Mouse (Mus musculus) right cerebral cortex, postnatal 4 days (tissue): ENCODE measurements around the gene Obsl1.
A peak's percentile ranks its signal among the peaks of the same experiment; 100 is the strongest.

Source experiments
- DNase-seq: peaks from one replicate; pipeline ENCODE4 v3.0.0-alpha.2; 2022

Obsl1 gene

DNA sequence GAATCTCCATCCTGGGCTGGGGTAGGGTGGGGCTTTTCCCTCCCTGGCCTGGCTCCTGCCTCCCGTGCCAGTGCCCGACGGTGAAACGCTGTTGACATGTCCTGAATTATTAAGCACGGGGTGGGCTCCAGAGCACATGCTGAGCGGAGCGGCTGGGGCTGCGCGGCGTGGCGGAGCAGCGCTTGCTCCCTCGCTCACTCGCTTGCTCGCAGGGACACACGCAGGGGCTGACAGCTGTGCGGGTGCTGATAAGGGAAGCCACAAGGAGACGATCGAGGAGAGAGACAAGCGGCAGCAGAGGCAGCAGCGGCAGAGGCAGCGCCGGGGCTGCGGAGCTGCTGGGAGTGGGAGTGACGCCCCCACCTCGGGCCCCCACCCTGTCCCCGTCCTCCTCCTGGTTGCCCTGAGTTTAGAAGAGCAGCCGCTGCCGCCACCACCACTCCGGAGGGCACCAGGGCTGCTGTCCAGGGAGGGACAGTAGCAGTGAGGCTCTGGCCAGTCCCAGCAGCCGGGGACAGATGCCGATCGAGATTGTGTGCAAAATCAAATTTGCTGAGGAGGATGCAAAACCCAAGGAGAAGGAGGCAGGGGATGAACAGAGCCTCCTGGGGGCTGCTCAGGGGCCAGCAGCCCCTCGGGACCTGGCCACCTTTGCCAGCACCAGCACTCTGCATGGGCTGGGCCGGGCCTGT lies 55.8 kb downstream of the Obsl1 start, which contains the start of gene Asic4:
Gene Asic4 (plus strand): TSS at position 123 of the 692 bp plus-strand sequence.
- DNase-seq, result no peak

GRCm38 (mm10) chr1:75449377-75450135 lies 56.7 kb downstream of the Obsl1 start:
- DNase-seq, result no peak

GRCm38 (mm10) chr1:75448937-75449336 lies 57.3 kb downstream of the Obsl1 start:
- DNase-seq, result no peak

GRCm38 (mm10) chr1:75448052-75448431 lies 58.2 kb downstream of the Obsl1 start:
- DNase-seq, result no peak

- peak; percentile 62 for DNase-seq
These were observed 58.8 kb downstream of the Obsl1 start for GRCm38 (mm10) chr1:75447265-75448051.

DNA sequence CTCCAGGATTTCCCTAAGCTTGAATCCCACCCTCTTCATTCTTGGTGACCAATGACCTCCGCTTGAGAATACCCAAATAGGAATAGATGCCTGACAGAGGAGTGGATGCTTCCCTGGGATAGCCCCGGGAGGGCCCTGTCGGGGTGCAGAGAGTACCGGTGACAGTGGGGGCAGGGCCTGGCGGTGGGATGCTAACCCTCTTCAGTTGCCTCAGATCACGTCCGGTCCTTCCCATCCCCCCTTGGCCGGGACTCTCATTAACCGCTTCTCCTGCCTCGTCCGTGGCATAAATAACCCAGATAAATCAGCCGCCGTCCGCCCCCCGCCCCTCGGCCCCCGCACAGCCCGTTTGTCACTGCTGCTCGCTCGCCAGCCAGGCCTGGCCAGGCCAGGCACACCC lies 59.6 kb downstream of the Obsl1 start:
- no peak for DNase-seq

DNA sequence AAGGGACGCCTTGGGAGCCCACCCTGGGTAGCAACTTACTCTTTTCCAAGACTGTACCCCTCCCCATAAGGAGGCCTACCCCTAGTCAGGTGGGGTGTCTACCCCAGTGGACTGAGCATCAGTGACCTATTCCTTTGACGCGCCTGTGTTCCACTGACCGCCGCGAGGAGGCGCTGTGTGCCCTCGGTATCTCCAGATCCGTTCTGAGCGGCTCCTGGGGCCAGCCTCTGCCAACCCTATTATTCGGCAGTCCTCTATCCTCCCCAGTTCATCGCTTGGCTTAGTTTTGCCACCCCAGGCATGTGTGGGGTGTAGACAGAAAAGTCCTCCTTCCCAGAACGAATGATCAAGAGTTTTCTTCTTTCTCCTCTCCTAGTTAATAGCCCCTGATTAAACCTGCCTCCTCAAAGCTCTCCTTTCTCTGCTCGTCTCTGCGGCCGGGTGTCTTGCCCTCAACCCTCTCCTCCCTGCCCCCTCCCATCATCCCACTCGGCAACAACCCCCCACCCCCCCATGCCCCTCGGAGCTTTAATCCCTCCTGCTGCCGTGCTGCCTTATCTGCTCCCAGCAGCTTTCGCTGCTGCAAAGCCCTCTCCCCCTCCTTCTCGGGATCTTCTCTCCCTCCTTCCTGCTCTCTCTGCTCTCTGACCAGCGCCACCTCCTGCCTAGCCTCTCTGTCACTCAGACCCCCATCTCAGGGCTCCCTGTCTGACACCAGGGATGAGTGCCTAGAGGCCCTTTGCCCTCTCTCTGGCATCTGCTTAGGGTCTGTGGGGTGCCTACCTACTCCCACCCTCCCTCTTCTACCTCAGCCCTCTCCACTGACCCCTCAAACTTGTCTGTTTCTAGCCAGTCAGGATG lies 60.3 kb downstream of the Obsl1 start:
- peak; percentile 77 for DNase-seq

DNA sequence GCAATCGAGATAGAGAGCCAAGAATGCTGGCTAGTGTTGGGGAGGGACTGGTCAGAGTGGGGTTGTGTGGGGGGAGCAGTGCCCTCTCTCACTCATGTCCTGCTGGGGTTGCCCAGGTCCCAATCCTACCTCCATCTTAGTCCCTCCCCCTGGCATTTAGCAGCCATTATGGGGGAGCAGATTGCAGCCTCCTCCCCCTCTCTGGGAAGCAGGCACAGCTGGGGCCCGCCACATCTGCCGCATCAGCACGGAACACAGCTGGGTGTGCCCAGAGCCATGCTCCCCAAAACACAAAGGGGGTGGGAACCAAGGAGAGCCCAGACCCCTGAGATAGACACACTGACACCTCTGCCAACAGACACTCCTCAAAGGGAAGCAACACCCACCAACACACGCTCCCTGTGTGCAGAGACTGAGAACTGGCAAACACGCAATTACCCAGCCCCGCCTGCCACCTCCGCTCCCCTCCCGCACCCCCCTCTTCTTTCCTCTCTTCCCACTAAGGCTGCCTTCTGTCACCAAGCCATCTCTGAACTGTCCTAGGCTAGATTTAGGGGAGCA lies 61.0 kb downstream of the Obsl1 start:
- DNase-seq, result no peak

GRCm38 (mm10) chr1:75444208-75444607 lies 62.0 kb downstream of the Obsl1 start:
- no peak for DNase-seq

DNA sequence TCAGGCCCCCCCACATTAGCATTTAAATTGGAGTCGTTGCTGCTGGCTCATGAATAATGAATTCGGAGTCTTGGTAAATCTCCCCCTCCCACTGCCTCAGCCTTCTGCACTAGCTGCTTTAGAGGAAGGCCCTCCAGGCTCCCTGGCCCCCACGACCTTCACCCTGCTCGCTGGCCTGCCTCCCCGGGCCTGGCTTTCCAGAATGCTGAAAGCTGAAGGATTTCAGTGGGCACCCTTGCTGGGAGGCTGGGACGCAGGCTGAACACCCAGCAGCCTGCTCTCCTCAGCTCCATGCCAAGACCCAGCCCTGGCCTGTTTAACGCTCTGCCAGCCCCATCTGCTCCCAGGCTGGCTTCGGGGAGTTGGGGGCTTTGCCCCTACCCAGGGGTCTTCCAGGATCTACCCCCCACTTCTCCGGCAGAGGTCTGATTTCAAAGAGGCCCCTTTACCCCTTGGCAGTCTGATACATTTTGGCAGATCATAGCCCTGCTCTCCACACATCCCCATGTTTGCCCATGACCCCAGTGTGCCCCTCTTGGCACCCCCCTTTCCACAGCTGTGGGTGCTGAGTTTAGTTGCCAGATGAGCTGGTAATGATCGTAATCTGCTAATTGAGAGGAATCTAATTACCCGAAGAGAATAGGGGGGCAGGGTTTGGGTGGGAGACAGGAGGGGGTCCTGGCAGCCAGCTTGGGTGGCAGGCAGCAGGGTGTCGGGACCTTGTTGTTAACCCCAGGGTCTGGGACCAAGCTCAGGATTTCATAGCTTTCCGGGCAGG lies 62.8 kb downstream of the Obsl1 start:
- DNase-seq, result no peak

- DNase-seq, result no peak
These were observed 63.4 kb downstream of the Obsl1 start for GRCm38 (mm10) chr1:75442811-75443210.

DNA sequence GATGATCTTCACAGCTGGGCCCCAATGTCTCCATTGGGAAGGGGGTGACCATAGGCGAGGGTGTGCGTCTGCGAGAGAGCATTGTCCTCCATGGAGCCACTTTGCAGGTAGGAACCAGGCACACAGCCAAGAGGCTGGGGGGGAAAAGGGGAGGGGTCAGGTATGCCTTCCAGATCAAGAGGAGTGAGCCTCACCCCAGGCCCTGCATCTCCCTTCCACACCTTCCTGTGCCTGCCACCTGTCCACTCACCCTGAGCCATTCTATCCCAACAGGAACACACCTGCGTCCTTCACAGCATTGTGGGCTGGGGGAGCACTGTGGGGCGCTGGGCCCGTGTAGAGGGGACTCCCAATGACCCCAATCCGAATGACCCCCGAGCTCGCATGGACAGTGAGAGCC lies 64.1 kb downstream of the Obsl1 start:
- DNase-seq, result no peak

- DNase-seq, result no peak
These were observed 64.7 kb downstream of the Obsl1 start for GRCm38 (mm10) chr1:75441471-75441996.

DNA sequence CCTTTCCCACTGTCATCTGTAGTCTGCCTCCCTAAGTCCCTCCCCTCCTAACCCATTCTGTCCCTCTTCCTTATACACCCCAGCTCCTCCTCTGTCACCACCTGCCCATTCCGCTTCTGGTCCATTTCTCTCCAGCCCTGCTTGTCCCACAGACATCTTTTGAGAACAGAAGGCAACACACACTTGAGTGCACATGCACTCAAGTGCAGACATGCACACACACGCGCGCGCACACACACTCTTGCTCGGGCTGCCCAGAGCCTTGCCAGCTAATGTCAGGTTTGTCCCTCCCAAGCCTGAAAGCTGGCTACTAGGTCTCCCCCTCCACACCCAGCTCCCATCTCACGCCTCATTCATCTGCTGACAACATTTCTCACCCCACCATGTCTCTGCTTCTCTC lies 65.6 kb downstream of the Obsl1 start:
- DNase-seq, result no peak

DNA sequence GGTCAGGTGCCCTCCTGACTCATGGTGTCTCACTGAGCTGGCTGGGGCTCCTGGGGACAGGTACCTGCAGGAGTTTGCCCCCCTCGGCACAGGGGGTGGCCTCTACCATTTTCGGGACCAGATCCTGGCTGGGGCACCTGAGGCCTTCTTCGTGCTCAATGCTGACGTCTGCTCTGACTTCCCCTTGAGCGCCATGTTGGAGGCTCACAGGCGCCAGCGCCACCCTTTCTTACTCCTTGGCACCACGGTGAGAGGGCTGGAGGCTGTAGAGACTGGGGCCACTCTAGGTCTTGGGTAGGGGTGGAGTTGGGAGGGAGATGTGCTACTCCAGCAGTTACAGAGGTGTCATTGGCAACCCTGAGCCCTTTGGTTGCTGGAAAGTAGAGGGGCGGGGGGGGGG lies 67.5 kb downstream of the Obsl1 start:
- no peak for DNase-seq

GRCm38 (mm10) chr1:75435475-75436328 lies 70.5 kb downstream of the Obsl1 start, which contains the start of gene Gmppa:
Gmppa (plus strand) TSS chr1:75435930.
- peak; percentile 77 for DNase-seq
